Mouse (Mus musculus): ENCODE results near the gene Tyw5.

GRCm38 (mm10) chr1:57413397-57413796, 6.5 kb upstream of the Tyw5 start:
- TF ChIP-seq POLR2A (IDR thresholded peaks at IDR 0.05; ENCODE audit: control insufficient read depth, low read depth, low read length): no peak
- TF ChIP-seq CTCF (IDR thresholded peaks at IDR 0.05; ENCODE audit: control insufficient read depth, insufficient read depth, insufficient replicate concordance, low read depth, low read length): no peak
